In genomic region chr10:70108016-70108415, GRCm38 (mm10) we compare ENCODE assay signal across 22 mouse cellular contexts.
"Had no signal": no experiment of that assay in that cellular context is flagged by ENCODE, and none has a peak within 500 bp of the region (broad histone marks: within the 10 kb centered on the region; RNA-seq: fewer than 3 reads in every experiment).

No protein-coding gene starts in this region.

- H3K27ac ChIP-seq: kidney, embryonic 15.5 days; limb, embryonic 12.5 days; limb, embryonic 15.5 days; liver, embryonic 14.5 days; macrophage; midbrain, embryonic 12.5 days; midbrain, embryonic 15.5 days; neural tube, embryonic 12.5 days; neural tube, embryonic 15.5 days; stomach, embryonic 15.5 days had no signal

- H3K9me3 ChIP-seq: kidney, embryonic 15.5 days; limb, embryonic 15.5 days; midbrain, embryonic 12.5 days; midbrain, embryonic 15.5 days; neural tube, embryonic 12.5 days; neural tube, embryonic 15.5 days; stomach, embryonic 15.5 days had no signal

- H3K27me3 ChIP-seq: kidney, embryonic 15.5 days; limb, embryonic 12.5 days; limb, embryonic 15.5 days; midbrain, embryonic 12.5 days; midbrain, embryonic 15.5 days; neural tube, embryonic 12.5 days; neural tube, embryonic 15.5 days; stomach, embryonic 15.5 days had no signal

- H3K4me1 ChIP-seq: neural tube, embryonic 12.5 days had no signal

- ATAC-seq: liver, postnatal 0 days; lung, postnatal 0 days; midbrain, embryonic 15.5 days had no signal

- H3K4me2 ChIP-seq: kidney, embryonic 15.5 days; limb, embryonic 12.5 days; limb, embryonic 15.5 days; liver, embryonic 11.5 days; lung, embryonic 14.5 days; midbrain, embryonic 12.5 days; midbrain, embryonic 15.5 days; neural tube, embryonic 12.5 days; neural tube, embryonic 15.5 days; stomach, embryonic 15.5 days had no signal

- H3K9ac ChIP-seq: kidney, embryonic 15.5 days; limb, embryonic 12.5 days; limb, embryonic 15.5 days; liver, embryonic 14.5 days; liver, postnatal 0 days; lung, embryonic 14.5 days; midbrain, embryonic 12.5 days; midbrain, embryonic 15.5 days; neural tube, embryonic 12.5 days; neural tube, embryonic 15.5 days; stomach, embryonic 15.5 days had no signal

- H3K4me3 ChIP-seq: kidney, embryonic 15.5 days; limb, embryonic 12.5 days; limb, embryonic 15.5 days; midbrain, embryonic 12.5 days; midbrain, embryonic 15.5 days; neural tube, embryonic 12.5 days; neural tube, embryonic 15.5 days; stomach, embryonic 15.5 days had no signal

- H3K36me3 ChIP-seq: midbrain, embryonic 15.5 days; stomach, embryonic 15.5 days had no signal

- DNase-seq: kidney, postnatal 10 days; kidney, postnatal 36 days; layer of hippocampus, postnatal 36 days; left cerebral cortex, postnatal 4 days; liver, postnatal 0 days; lung, embryonic 14.5 days; retina, postnatal 1 day; right cerebral cortex, postnatal 25 days; spleen, adult 18-20 months; thymus, postnatal 36 days had no signal
